Mouse (Mus musculus) T-helper 2 cell (primary cell): ENCODE measurements around the gene Msantd2.

Source experiments
- in situ Hi-C: fragments of 300-600 bp; cut with MboI, MseI; formaldehyde crosslinking; loops from one replicate; pipeline ENCODE4 v1.15.1; 2025; ENCODE audit warnings: high pct_unique_total_duplicates

Msantd2 gene

DNA sequence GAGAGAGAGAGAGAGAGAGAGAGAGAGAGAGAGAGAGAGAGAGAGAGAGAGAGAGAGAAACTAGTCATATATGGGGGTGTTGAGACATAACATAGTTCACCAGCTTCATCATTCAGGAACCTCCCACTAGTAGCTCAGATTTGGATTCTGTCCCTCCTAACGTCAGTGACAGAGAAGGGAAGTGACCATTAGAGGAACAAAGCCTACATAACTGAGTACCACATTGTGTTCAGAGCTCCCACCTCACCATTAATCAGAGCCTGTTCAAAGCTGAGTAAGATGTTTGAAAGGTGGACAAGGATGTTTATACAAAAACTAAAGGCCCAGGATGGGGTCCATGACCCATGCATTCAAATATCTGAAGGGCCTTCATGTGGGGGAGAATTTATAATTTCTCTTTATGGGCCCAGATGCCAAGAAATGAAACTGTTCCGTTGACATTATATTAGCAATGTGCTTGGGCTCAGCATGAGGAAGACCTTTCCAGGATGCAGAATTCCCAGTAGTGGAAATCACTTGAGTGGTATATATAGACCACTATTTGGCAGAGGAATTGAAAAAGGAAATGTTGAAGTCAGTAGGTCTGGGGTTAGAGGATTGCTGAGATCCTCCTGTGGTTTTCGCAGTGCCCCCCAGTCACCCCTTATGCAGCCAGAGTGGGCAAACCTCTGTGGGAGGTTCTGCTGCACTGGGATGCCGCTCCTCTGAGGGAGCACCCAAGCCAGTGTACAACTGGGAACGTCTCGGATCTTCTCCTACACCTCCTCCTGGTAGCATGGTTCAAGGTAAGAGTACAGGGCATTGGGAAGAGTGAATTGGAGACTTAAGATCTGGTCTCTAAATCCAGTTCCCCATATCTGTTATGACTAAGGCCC, 51.8 kb downstream of the Msantd2 start:
- in situ Hi-C loops, result no loop called here

DNA sequence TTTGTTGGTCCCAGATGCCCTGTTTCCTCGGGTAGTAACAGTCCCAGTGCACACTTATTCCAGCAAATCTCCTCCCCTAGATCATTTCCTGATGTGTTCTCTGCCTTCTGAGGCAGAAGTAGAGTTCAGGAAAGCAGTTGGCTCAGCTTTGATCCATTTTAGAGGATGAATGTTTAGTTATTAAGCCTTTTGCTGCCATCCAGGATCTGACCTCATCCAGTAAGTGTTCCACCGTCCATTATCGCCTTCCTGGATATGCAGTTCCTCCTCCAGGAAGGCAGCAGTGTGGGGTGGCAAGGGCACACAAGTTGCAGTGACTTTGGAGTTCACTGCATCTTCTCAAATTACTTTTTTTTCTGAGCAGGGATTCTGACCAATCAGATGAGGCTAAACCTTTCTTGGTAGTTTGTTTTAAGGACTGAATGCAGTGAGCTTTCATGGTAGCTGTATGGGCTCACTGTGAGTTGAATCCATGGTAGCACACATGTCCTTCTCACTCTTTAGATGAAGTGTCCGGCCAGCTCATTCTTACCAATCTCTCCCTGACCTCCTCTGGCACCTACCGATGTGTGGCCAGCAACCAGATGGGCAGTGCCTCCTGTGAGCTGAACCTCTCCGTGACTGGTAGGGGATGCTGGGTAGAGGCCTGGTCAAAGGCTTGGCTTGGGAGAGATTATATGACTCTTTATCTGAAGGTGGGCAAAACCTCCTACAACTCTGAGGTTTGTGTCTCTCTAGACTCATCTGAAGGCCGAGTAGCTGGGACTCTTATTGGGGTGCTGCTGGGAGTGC, 52.9 kb downstream of the Msantd2 start:
- in situ Hi-C loops, result no loop called here

DNA sequence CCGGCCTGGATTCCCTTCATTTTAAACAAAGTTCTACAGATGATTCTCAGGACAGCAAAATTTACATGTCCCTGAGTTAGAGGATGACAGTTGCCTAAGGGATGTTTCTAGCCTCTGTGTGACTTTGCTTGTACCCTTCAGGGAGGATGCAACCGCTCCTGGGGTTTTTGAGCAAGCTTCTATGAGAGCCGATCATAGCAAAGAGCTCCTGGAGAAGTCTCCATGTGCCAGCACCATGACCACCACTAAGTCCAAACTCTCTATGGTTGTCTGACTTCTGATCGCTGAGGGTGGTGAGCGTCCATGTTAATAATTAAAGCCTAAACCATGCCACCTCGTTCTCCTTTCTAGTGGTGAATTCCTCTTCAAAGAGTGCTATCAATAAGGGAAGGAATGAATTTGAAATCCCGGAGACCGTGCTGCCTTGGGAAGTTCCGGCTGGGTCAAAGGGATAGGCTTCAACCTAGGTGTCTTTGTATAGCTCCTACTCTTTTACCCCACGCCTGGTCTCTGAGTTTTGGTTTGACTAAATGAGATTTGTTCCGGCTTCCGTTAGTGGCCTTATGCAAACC, 54.8 kb downstream of the Msantd2 start:
- in situ Hi-C loops, result no loop called here

DNA sequence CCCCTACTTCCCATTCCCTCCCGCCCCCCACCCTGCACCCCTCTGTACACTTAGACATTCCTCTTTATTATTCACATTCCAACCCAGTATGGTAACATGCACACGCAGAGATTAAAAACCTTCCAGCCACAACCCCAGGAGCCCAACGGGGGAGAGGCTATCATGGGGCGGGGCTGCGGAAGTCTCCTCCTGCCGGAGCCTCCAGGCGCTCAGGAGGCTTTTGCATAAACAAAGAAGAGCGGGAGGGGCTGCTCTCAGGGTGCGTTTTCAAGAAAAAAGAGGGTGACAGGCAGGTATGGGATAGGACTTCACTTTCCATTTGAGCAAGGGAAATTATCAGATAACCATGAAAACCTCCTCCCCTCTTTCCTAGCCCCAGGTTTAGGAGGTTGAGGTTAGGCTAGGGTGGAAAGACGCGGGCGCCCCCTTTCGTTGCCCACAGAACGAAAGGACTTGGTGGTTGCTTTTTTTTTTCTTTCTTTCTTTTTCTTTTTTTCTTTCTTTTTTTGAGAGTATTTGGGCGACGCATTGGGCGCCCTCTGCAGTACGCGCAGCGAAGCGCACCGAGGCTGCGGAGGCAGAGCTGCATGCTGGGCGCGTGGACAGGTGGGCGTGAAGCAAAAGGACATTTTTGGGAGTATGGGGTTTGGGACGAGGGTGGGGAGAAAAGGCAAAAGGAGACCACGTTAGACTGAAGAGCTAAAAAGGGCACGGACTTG, 55.5 kb downstream of the Msantd2 start:
- in situ Hi-C loops, result no loop called here

DNA sequence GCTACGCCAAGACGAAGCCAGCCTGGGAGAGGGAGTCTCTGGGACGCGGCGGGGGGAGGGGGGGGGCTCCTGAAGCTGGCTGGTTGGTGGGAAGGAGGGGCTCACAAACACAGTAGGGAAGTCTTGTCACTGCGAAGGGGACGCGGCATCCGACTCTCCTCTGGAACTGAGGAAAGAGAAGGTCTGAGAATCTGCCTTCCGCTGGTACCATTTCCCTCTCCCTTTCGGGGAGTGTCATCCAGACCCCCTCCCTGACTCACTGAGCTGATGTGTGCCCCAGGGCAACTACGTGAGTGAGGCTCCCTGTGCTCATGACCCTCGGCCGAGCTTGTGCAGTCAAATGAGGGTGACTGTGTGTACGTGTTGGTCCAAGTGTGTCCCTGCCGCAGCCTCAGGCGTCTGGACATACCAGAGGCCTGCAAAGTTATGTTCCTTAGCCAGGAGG, 56.1 kb downstream of the Msantd2 start:
- in situ Hi-C loops, result no loop called here

DNA sequence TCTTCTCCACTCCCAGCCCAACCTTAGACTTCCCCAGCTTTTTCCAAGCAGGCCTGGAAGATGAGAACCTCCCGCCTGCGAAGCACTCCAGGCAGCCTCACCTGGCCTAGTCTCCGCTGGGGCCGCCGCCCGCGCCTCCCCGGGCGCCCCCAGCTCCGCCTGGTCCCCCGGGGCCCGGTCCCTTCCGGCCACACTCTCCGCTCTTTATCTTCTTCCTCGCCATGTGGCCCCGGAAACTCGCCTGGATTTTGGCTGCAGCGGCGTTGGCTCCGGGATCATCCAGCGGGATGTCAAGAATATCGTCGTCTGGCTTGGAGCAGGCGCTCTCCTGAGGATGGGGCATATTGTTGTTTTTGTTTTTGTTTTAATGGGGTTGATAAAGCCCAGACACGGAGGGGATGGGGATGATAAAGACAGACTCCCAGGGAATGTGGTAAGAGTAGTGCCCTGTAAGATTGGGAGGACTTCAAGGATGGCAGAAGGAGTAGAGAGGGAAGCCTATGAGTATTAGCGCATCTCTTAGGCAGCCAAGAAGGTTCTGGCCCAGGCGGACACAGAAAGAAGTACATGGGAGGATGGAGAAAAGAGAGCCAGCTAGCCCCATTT, 56.8 kb downstream of the Msantd2 start:
- in situ Hi-C loops, result no loop called here

DNA sequence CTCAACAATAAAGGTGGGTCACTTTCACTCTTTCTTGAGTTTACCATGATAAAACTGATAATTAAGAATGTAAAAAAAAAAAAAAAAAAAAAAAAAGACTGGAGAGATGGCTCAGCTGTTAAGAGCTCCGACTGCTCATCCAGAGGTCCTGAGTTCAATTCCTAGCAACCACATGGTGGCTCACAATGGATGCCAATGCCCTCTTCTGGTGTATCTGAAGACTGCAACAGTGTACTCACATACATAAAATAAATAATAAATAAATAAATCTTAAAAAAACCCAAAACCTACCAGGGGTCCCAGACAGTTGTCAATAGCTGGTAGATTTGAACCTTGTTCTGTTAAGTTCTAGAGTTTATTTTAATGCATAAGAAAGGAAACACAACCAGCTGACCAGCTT, 57.8 kb downstream of the Msantd2 start:
- in situ Hi-C loops, result no loop called here

DNA sequence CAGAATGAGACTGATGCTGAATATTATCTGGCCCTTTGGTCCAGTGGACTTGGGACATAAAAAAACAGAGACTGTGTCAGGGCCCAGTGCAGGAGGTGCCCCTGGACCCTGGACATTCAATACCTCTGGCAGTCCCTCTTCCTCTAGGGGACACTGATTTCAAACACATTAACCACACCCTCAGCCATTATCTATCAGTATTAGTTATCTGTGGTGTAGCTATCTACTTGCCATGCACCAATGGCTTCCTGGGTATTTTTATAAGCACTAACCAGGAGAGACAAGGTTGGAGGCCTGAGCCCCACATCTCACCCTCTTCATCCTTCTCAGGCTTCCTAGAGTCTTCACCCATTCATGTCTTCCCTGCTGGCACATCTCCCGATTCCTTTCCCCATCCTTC, 61.3 kb downstream of the Msantd2 start:
- in situ Hi-C loops, result no loop called here

DNA sequence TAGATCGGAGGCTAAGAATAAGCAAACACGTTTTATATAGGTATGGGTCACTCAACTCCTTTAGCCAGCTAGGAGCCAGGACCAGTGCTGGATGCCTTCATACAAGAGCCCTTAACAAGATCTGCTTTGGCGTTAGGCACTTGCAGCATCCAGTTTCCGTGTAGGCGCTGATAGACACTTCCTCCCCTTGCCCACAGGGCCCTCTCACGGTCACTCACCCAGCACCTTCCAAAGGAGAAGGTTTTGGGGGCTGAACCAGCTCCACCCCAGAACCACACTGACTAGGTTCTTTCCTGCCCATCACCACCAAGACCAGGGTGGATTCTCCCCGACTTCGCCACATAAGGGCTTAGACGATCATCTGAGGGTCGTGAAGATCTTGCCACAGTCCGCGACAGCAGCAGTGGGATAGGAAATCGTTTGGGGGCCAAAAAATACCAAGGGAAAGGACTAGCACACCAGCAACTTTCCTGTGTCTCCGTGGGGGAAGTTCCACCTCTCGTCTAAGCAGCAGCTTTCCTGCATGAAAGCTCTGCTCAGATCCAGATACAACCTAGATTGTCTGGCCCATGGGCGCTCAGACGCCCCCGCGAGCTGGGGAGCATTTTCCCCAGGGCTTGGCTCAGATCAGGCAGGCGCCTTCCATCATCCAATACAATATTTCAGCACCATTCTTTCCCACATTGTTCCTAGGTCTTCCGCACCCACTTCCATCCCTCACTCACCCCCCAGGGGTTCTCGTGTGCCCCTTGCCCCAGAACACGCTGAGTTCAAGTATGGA, 62.8 kb downstream of the Msantd2 start:
- in situ Hi-C loops, result no loop called here

DNA sequence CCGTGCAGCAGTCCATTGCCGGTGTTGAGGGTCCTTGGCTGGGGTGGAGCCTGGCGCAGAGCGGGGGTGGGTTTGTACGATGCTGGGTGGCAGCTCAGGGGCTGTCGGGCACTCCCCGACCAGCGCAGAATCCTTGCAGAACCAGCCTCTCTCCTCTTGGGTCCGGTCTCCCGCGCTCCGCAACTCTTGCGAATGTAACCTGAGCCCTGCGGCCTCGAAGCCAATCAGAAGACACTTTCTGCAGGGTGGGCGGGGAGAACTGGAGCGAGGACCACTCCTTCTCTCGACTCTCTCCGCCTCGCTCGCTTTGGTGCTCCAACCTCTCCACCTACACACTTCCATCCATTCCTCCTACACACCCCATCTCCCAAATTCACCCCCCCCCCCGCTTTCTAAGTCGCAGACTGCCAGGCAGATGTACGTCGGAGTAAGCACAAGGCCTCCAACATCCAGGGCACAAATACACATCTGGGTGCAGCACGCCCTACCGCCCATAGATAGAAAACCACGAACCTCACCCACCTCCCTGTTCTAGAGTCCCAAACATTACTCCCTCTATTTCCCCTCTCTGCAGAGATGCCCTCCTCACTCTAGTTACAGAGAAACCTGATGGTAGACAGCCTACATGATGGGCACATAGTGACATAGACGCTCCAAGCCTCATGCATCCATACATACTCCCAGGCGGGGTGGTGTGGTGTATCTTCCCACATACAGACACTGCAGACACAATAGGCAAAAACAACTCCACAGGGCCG, 63.6 kb downstream of the Msantd2 start, which contains the start of gene Nrgn:
Gene Nrgn (minus strand): TSS at position 369 of the 758 bp plus-strand sequence.
- in situ Hi-C loops, result no loop called here

DNA sequence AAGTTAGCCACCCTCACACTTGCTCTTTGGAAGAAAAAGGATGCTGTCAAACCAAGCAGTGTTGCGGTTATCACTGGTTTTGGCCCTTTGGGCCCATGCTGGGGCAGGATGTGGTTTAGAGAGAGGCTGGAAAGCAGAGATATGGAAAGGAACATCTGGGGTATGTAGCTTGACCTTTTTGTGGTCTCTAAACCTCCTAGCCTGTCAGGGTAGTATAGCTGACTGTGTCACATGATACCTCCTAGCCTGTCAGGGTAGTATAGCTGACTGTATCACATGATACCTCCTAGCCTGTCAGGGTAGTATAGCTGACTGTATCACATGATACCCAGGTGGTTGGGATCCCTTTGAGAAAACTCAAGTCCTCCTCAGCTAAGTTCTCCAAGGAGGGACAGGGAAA, 65.2 kb downstream of the Msantd2 start:
- in situ Hi-C loops, result no loop called here

DNA sequence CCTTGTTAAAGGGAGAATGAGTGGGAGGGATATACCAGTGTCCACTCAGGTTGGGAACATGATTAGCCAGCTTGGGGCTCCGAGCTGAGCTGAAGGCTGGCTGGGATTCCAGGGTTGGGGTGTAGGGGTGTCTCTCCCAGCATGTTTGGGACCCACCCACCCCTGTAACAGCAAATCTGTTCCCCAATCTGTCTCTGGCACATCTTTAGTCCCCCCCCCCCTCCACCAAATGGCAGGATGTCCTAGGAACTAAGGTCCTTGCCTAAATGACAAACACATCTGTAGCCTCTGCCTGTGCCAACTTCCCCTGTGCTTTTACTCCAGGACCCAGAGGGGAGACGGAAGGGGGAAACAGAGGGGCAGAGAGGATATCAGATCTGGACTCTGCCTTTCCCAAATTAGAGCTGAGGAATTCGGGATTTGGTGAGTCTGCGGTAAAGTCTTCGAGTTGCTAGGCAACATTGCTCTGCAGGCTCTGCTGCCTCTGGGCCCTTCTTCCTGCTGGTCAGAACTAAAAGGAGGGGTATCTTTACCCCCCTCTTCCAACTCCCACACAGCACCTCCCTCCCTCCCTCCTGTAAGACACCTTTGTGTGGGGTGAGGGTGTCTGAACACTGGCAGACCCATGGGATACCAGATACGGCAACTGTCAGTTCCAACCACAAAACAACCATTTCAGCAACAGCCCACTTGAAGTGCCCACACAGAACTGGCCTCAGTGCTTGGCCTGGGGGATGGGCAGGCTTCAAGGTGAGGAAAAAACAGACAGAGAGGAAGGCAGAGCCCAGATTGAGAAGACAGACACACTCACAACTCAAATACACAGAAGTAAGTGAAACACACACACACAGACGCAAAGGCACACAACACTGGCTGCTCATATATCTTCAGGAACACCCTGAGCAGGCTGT, 66.0 kb downstream of the Msantd2 start, which contains the start of gene Siae:
Gene Siae (plus strand): TSS at position 861 of the 911 bp plus-strand sequence.
- in situ Hi-C loops, result no loop called here

DNA sequence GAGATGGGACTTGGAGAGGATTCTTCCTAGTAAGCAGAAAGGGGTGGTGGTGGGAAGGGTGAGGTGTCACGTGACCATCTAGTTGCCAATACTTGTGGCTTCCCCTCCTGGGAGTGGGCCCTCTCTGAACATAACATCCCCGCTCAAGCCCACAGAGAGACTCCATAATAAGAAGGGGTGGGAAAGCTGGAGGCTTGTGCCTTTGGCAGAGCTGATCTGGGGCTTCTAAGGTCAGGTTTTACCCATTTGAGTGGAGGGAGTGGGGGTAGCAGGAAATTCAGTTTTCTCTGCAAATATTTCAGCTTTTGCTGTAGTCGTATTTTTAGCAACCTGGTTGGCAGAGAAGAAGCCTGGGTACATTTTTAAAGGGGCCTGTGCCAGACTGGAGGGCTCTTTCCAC, 67.2 kb downstream of the Msantd2 start:
- in situ Hi-C loops, result no loop called here

DNA sequence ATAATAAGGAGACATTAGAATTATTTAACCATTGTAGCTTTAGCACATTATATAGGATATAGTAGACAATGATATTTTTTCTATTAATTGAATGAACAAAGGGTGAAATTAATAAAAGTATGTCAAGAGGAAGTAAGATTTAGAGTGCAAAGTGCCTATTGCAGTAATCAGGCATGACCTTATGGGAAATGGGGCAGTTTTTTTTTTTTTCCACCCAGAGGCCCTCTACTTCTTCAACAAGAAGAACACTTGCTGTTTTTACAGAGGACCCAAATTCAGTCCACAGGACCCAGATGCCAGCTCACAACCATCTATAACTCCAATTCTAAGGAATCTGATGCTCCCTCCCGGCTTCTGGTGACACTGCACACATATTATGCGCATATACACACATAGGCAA, 71.5 kb downstream of the Msantd2 start:
- in situ Hi-C loops, result no loop called here

DNA sequence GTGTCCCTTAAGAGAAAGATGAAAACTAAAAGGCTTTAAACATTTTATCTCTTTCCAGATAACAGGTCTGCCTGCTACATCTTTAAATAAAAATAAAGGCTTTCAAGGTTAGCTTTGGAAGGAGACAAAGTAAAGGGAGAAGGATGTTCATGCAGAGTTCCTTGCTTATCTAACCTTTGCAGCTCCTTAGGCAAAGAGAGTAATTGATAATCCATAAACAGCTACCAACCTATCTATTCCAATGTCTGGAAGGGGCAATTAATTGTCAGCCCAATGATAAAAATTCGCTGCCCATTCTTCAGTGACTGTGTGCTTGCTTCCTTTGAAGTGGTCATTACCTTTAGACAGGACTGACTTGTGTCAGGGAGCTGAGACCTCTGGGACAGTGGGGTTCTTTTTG, 74.7 kb downstream of the Msantd2 start:
- in situ Hi-C loops, result no loop called here

DNA sequence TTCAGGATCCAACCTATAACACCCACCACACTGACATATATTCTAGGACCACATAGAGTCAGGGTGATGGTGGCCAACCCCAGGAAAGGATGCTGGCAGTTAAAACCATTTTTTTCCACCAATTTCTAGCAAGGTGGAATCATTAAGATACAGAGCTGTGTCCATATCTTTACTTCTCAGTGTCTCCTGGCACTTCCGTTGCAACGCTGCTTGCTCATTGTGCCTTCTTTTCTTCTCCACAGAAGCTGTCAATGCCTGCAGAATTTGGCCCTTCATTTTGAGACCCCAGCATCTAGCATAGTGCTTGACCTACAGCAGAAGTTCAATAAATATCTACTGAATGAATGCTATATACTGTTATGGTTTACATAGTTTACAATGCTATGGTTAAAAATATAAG, 77.9 kb downstream of the Msantd2 start:
- in situ Hi-C loops, result no loop called here

DNA sequence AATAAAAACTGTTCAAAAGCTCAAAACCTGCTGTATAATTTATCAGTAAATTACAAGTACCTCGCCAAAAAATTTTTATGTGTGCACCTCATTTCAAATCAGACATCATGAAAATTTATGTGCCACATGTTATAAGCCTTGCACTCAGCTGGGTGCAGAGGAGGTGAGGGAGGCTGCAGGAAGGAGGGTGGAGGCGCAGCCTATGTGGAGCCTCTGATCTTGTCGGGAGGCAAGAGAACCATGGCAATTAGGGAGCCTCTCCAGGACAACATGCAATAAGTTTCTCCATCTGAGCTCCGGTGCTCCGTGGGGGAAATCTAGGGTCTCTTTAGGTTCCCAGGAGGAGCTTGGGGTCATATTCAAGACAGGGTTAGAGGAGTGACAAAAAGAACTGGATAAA, 78.3 kb downstream of the Msantd2 start:
- in situ Hi-C loops, result no loop called here

DNA sequence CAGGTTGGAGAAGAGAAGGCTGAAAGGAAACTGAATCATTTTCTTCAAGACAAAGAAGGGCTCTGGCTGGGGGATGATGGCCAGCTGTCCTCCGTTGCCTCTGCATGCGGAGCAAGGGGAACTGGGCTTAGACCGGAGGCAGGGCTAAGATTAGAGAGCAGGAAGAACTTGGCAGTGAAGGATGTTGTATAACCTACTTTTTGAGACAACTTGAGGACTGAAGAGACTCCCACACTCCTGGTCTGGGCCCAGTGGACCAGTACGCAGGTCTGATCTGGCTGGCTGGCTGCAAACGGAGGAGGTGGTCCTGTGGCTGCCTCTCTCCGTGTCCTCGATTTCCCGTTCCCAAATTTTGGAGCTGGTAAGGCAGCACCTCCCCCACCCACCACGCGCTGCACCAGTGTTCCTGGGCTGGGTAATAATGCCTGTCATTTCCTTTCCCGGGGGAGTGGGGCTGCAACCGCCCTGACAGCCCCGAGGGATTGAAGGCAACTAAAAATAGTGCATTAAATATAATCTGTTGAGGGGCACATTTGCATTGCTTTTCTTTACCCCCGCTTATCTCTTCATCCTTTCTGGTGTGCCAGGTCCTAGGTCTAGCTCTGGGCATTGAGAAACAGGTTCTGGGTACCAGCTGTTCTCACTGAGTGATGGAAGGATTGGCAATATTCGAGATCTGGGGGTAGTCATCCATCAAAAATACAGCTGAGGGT, 78.9 kb downstream of the Msantd2 start:
- in situ Hi-C loops, result no loop called here
